Comparison of ENCODE assay signal across 8 mouse cellular contexts in genomic region chr6:113623941-113624751, GRCm38 (mm10). TPM values are rescaled to one million over a fixed set of nuclear protein-coding genes. Genes with fewer than 3 reads are reported as not detected.
DNase-seq lines count a peak whose midpoint lies in the region; ATAC-seq and TF ChIP-seq lines count a peak whose summit lies in the region.

Vhl (plus strand) TSS chr6:113623959.

- no peak for TF ChIP-seq EP300 in heart, adult 2 months (IDR thresholded peaks at IDR 0.05; ENCODE audit: insufficient read depth, low read depth, low read length)

- peak within 1 kb of the TSS; percentile 88 for H3K9ac ChIP-seq in embryonic facial prominence, embryonic 14.5 days (ENCODE audit: low read depth, low read length)
- H3K9ac ChIP-seq in heart, adult 2 months (ENCODE audit: low read depth, low read length): peak within 1 kb of the TSS; percentile 84
- H3K9ac ChIP-seq in limb, embryonic 15.5 days: peak within 1 kb of the TSS; percentile 74
- peak within 1 kb of the TSS; percentile 86 for H3K9ac ChIP-seq in midbrain, postnatal 0 days (replicated peaks; ENCODE audit: low read length, poor library complexity, severe bottlenecking)

- 0 out of 2 replicates have a peak, but pooled peaks cover 8% of the 10 kb centered on the region for H3K4me1 ChIP-seq in embryonic facial prominence, embryonic 14.5 days (ENCODE audit: control insufficient read depth, insufficient read depth, low read length)
- H3K4me1 ChIP-seq in heart, adult 2 months (ENCODE audit: control insufficient read depth, insufficient read depth, low read length): peaks cover 5% of the 10 kb centered on the region
- peaks cover 17% of the 10 kb centered on the region for H3K4me1 ChIP-seq in limb, embryonic 15.5 days
- peaks cover 5% of the 10 kb centered on the region; the same call in 1 of the 2 replicates for H3K4me1 ChIP-seq in midbrain, postnatal 0 days (ENCODE audit: insufficient read depth, low read length)

- under 1% methylated on average over 30 of the region's 76 CpGs for WGBS in embryonic facial prominence, embryonic 14.5 days
- 2% methylated on average over 73 of the region's 76 CpGs for WGBS in heart, adult 2 months
- under 1% methylated on average over 76 of the region's 76 CpGs for WGBS in limb, embryonic 15.5 days
- WGBS in midbrain, postnatal 0 days: under 1% methylated on average over 66 of the region's 76 CpGs

- H3K9me3 ChIP-seq in embryonic facial prominence, embryonic 14.5 days (ENCODE audit: control insufficient read depth, low read length): no peaks in the 10 kb centered on the region
- H3K9me3 ChIP-seq in limb, embryonic 15.5 days: no peaks in the 10 kb centered on the region
- H3K9me3 ChIP-seq in midbrain, postnatal 0 days (ENCODE audit: low read length): no peaks in the 10 kb centered on the region

- ATAC-seq in embryonic facial prominence, embryonic 14.5 days (ENCODE audit: low read depth): peak; percentile 86
- ATAC-seq in limb, embryonic 15.5 days (ENCODE audit: insufficient number of reproducible peaks, low FRiP score, low TSS enrichment, low read depth): peak; percentile 81
- peak; percentile 87 for ATAC-seq in midbrain, postnatal 0 days (ENCODE audit: low FRiP score)

- DNase-seq in 3134 (ENCODE audit: extremely low read depth, insufficient read length, low spot score): peak; percentile 95
- peak; percentile 92 to 94 for DNase-seq in adrenal gland, postnatal 36 days
- DNase-seq in embryonic facial prominence, embryonic 14.5 days (ENCODE audit: low spot score): peak; percentile 91
- DNase-seq in heart, adult 2 months: peak; percentile 93 to 94
- peak; percentile 89 for DNase-seq in kidney, adult 8-10 months
- DNase-seq in midbrain, postnatal 0 days (ENCODE audit: low spot score): peak; percentile 85
- DNase-seq in spleen, postnatal 14 days (ENCODE audit: low spot score in 2 of 2): peak; percentile 68 to 81

- TF ChIP-seq CTCF in heart, adult 2 months (IDR thresholded peaks at IDR 0.05): peak; percentile 54
- TF ChIP-seq CTCF in midbrain, postnatal 0 days (IDR thresholded peaks at IDR 0.05): peak; percentile 33

- no peaks in the 10 kb centered on the region for H3K79me2 ChIP-seq in heart, adult 2 months (replicated peaks; ENCODE audit: control insufficient read depth, insufficient read depth, low read length)

- H3K4me3 ChIP-seq in embryonic facial prominence, embryonic 14.5 days (ENCODE audit: low read depth, low read length): peak within 1 kb of the TSS; percentile 78
- H3K4me3 ChIP-seq in heart, adult 2 months: peak within 1 kb of the TSS; percentile 91
- peak within 1 kb of the TSS; percentile 82 for H3K4me3 ChIP-seq in limb, embryonic 15.5 days
- peak within 1 kb of the TSS; percentile 69 for H3K4me3 ChIP-seq in midbrain, postnatal 0 days (ENCODE audit: low read depth, low read length)

- intact Hi-C loops in heart, adult 2 months (cut with DNase I): loop anchor here (1.0 to 5.0 kb wide), 3 partner anchors 20 to 387 kb away; partner anchors contain the start of genes Brk1, Emc3, Fancd2 and Mtmr14

- TF ChIP-seq POLR2A in heart, adult 2 months (IDR thresholded peaks at IDR 0.05; ENCODE audit: insufficient read depth, low read depth, low read length): peak; percentile 52; the same call in 1 of the 2 replicates

- peak within 1 kb of the TSS; percentile 90 for H3K27ac ChIP-seq in embryonic facial prominence, embryonic 14.5 days (replicated peaks; ENCODE audit: low read depth, low read length)
- H3K27ac ChIP-seq in heart, adult 2 months: peak within 1 kb of the TSS; percentile 85
- peak within 1 kb of the TSS; percentile 93 for H3K27ac ChIP-seq in limb, embryonic 15.5 days
- H3K27ac ChIP-seq in midbrain, postnatal 0 days (ENCODE audit: low read depth, low read length): peak within 1 kb of the TSS; percentile 86

- peaks cover 14% of the 10 kb centered on the region for H3K36me3 ChIP-seq in embryonic facial prominence, embryonic 14.5 days (ENCODE audit: control insufficient read depth, insufficient read depth, low read length)
- no peaks in the 10 kb centered on the region for H3K36me3 ChIP-seq in heart, adult 2 months (ENCODE audit: control insufficient read depth, insufficient read depth, low read length)
- peaks cover 17% of the 10 kb centered on the region for H3K36me3 ChIP-seq in limb, embryonic 15.5 days
- H3K36me3 ChIP-seq in midbrain, postnatal 0 days (ENCODE audit: insufficient read depth, low read length): peaks cover 3% of the 10 kb centered on the region; the same call in 1 of the 2 replicates

- H3K27me3 ChIP-seq in embryonic facial prominence, embryonic 14.5 days (replicated peaks; ENCODE audit: control insufficient read depth, insufficient read depth, low read length): no peaks in the 10 kb centered on the region
- no peaks in the 10 kb centered on the region for H3K27me3 ChIP-seq in heart, adult 2 months (ENCODE audit: control insufficient read depth, insufficient read depth, low read length)
- no peaks in the 10 kb centered on the region for H3K27me3 ChIP-seq in limb, embryonic 15.5 days
- H3K27me3 ChIP-seq in midbrain, postnatal 0 days (ENCODE audit: insufficient read depth, low read length): no peaks in the 10 kb centered on the region

- H3K4me2 ChIP-seq in embryonic facial prominence, embryonic 14.5 days (ENCODE audit: low read depth, low read length): peak within 1 kb of the TSS; percentile 72
- H3K4me2 ChIP-seq in limb, embryonic 15.5 days: peak within 1 kb of the TSS; percentile 52
- peak within 1 kb of the TSS; percentile 75 for H3K4me2 ChIP-seq in midbrain, postnatal 0 days (ENCODE audit: low read depth, low read length, poor library complexity, severe bottlenecking)

RNA-seq across cellular contexts. Expression of gene Vhl, which starts in this region (rescaled TPM):
- 10 to 100 TPM; 27.1 to 32.8 TPM for total RNA-seq in adrenal gland, postnatal 36 days (2021)
- polyA plus RNA-seq in embryonic facial prominence, embryonic 14.5 days (2014; fragmentation: Nextera tagmentation; extraction: Ambion mirVana): 48.7 and 53.0 TPM in 2 replicates
- 1 to 10 TPM; 8.3 to 8.6 TPM for total RNA-seq in heart, adult 2 months (2021)
- 11.2 and 12.0 TPM in 2 replicates for polyA plus RNA-seq in heart, adult 2 months (2012; rRNA removed)
- 41.4 and 44.3 TPM in 2 replicates for polyA plus RNA-seq in limb, embryonic 15.5 days (2015; fragmentation: Nextera tagmentation; extraction: Ambion mirVana)
- total RNA-seq in midbrain, postnatal 0 days (2014; rRNA removed): 83.1 and 86.1 TPM in 2 replicates
- 64.9 and 70.4 TPM in 2 replicates for polyA plus RNA-seq in midbrain, postnatal 0 days (2015; fragmentation: Nextera tagmentation; extraction: Ambion mirVana)

Comparison
In these comparisons a context has a peak if more than half of its experiments do, and no peak if none do; other contexts are left out.
1. Peak in every context shown above with its lines: DNase-seq, ATAC-seq, H3K4me3 ChIP-seq and H3K27ac ChIP-seq.